Mouse (Mus musculus): ENCODE results near the gene Nppa. TPM values are rescaled to one million over a fixed set of nuclear protein-coding genes. Genes with fewer than 3 reads are reported as not detected.
"Not testable (repeated sequence)": the region's sequence is repeated elsewhere in the genome, so short reads cannot be mapped to it uniquely, and the experiment has no call there.

The Nppa gene
- total and polyA plus RNA-seq, 3 experiments, result 0.26 TPM; not detected in 2

DNA sequence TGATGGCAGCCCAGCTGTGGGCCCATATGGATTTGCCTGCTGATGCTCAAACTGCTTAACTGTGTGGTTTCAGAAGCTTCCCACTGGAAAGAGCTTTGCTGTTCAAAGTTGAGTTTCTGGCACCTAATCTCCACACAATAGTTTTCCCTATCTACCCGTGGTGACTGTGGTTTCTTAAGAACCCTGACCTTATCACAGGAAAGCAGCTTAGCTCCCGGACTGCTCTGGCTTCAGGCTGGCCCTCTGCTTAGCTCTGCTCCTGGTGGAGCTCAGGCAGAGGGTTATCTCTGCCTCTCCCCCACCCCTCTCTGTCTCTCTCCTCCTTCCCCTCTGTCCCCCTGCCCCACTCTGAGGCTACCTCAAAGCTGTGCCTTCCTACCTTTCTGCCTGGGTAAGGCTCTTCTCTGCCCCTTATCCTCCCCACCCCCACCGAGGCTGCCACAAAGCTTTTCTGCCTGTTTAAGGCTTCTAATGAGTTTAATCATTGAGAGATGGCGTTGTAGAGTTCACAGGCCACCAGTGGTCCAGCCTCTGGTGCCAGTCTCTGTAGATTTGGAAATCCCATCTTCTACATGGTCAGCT is 46.0 kb downstream of the Nppa start (continued):
- TF ChIP-seq BHLHE40 (IDR thresholded peaks at IDR 0.05; ENCODE audit: borderline replicate concordance, low read depth, low read length) (peak; percentile 72; the same call in 1 of the 2 replicates), MXI1 (IDR thresholded peaks at IDR 0.05; ENCODE audit: low read depth, low read length) (peak; percentile 35; the same call in 1 of the 2 replicates), HCFC1 (IDR thresholded peaks at IDR 0.05; ENCODE audit: low read depth, low read length) (peak; percentile 43)

- Histone ChIP-seq H3K4me1 (ENCODE audit: control insufficient read depth in 1 of 2, insufficient read depth in 2 of 2, low read length in 2 of 2) (peaks cover 10 to 12% of the 10 kb centered on the region in 2 experiments), H3K36me3 (ENCODE audit: control insufficient read depth in 1 of 2, insufficient read depth in 2 of 2, low read length in 2 of 2) (peaks cover 0 to 15% of the 10 kb centered on the region in 2 experiments; a peak in 3 of 4 replicates)
- not testable (repeated sequence) for H3K79me2 ChIP-seq (ENCODE audit: control insufficient read depth, insufficient read depth, low read length, poor library complexity); H3K27me3 ChIP-seq (ENCODE audit: control insufficient read depth in 1 of 2, insufficient read depth in 2 of 2, low read length in 2 of 2); H3K9ac ChIP-seq (ENCODE audit: control insufficient read depth, low read depth, low read length, poor library complexity, severe bottlenecking); DNase-seq (ENCODE audit: low read depth, low spot score); H3K4me3 ChIP-seq (ENCODE audit: control insufficient read depth in 1 of 2, insufficient read depth in 1 of 2, low read depth in 2 of 2, low read length in 2 of 2); H3K9me3 ChIP-seq (replicated peaks; ENCODE audit: insufficient read depth, low read length); H3K27ac ChIP-seq (ENCODE audit: control insufficient read depth, low read depth, low read length)
Measured at GRCm38 (mm10) chr4:148050396-148050914, 49.9 kb downstream of the Nppa start.

GRCm38 (mm10) chr4:148051046-148051776 is 50.7 kb downstream of the Nppa start:
- Histone ChIP-seq H3K27me3 (ENCODE audit: control insufficient read depth in 1 of 2, insufficient read depth in 2 of 2, low read length in 2 of 2) (no peaks in the 10 kb centered on the region), H3K9me3 (replicated peaks; ENCODE audit: insufficient read depth, low read length) (no peaks in the 10 kb centered on the region), H3K4me1 (ENCODE audit: control insufficient read depth in 1 of 2, insufficient read depth in 2 of 2, low read length in 2 of 2) (peaks cover 4% of the 10 kb centered on the region in 2 experiments), H3K27ac (ENCODE audit: control insufficient read depth, low read depth, low read length) (no peak overlapping the region), H3K36me3 (ENCODE audit: control insufficient read depth in 1 of 2, insufficient read depth in 2 of 2, low read length in 2 of 2) (peaks cover 0 to 8% of the 10 kb centered on the region in 2 experiments; a peak in 3 of 4 replicates), H3K9ac (ENCODE audit: control insufficient read depth, low read depth, low read length, poor library complexity, severe bottlenecking) (no peak overlapping the region), H3K79me2 (ENCODE audit: control insufficient read depth, insufficient read depth, low read length, poor library complexity) (no peaks in the 10 kb centered on the region), H3K4me3 (ENCODE audit: control insufficient read depth in 1 of 2, insufficient read depth in 1 of 2, low read depth in 2 of 2, low read length in 2 of 2) (no peak overlapping the region)
- no peak for DNase-seq (ENCODE audit: low read depth, low spot score)
- TF ChIP-seq TAL1 (IDR thresholded peaks at IDR 0.05; ENCODE audit: low read length) (no peak; the same call in 1 of the 2 replicates), JUND (IDR thresholded peaks at IDR 0.05; ENCODE audit: low read depth, low read length) (no peak), ZKSCAN1 (IDR thresholded peaks at IDR 0.05; ENCODE audit: low read depth, low read length) (no peak), EP300 (IDR thresholded peaks at IDR 0.05; ENCODE audit: low read depth in 1 of 2, low read length in 2 of 2) (no peak), USF2 (IDR thresholded peaks at IDR 0.05; ENCODE audit: borderline replicate concordance in 1 of 2, insufficient read depth in 1 of 2, low read depth in 1 of 2, low read length in 2 of 2) (no peak), SIN3A (IDR thresholded peaks at IDR 0.05; ENCODE audit: low read length) (no peak), NRF1 (IDR thresholded peaks at IDR 0.05; ENCODE audit: insufficient read depth, low read depth, low read length, poor library complexity, severe bottlenecking) (no peak), MXI1 (IDR thresholded peaks at IDR 0.05; ENCODE audit: low read depth, low read length) (no peak), ZC3H11A (IDR thresholded peaks at IDR 0.05; ENCODE audit: low read depth, low read length) (no peak), POLR2A (IDR thresholded peaks at IDR 0.05; ENCODE audit: control insufficient read depth in 1 of 2, insufficient read depth in 1 of 2, low read depth in 1 of 2, low read length in 2 of 2, poor library complexity in 1 of 2) (no peak), SMC3 (IDR thresholded peaks at IDR 0.05; ENCODE audit: low read depth, low read length) (no peak), MAZ (IDR thresholded peaks at IDR 0.05; ENCODE audit: low read depth, low read length) (no peak), POLR2AphosphoS5 (IDR thresholded peaks at IDR 0.05; ENCODE audit: borderline replicate concordance, low read depth, low read length) (no peak), RCOR1 (IDR thresholded peaks at IDR 0.05; ENCODE audit: low read depth, low read length) (no peak), TBP (IDR thresholded peaks at IDR 0.05; ENCODE audit: low read depth, low read length) (no peak), ETS1 (IDR thresholded peaks at IDR 0.05; ENCODE audit: low read depth, low read length) (no peak), BHLHE40 (IDR thresholded peaks at IDR 0.05; ENCODE audit: borderline replicate concordance, low read depth, low read length) (no peak), CTCF (IDR thresholded peaks at IDR 0.05 in 2 of 3, conservative IDR thresholded peaks at IDR 0.05 in 1 of 3; ENCODE audit: control insufficient read depth in 1 of 3, insufficient read depth in 1 of 3, low read depth in 2 of 3, low read length in 3 of 3, poor library complexity in 1 of 3, severe bottlenecking in 1 of 3) (no peak)
